Mouse (Mus musculus) bone marrow macrophage, adult 2 months (primary cell): ENCODE measurements at regions not wholly inside any gene's neighbourhood (a gene's known extent, or its start where the extent isn't known, plus 50 kb on each side); places are given as distances from the start of the nearest gene placed in this dataset.

Experiments used
- CTCF ChIP-seq: IDR thresholded peaks from 2 replicates; pipeline ENCODE4 v1.5.1; 2012; ENCODE audit warnings: low read depth, mild to moderate bottlenecking, low read length, moderate library complexity
- POLR2A ChIP-seq: IDR thresholded peaks from 2 replicates; pipeline ENCODE4 v1.6.1; 2012; ENCODE audit warnings: mild to moderate bottlenecking, low read depth, low read length, borderline replicate concordance

GRCm38 (mm10) chr1:125223370-125223769 lies 212.2 kb downstream of the Actr3 start:
- TF ChIP-seq CTCF (no peak), POLR2A (no peak)
